Mouse (Mus musculus) hindbrain, postnatal 0 days (tissue): ENCODE results near the gene Magi2. TPM values are rescaled to one million over a fixed set of nuclear protein-coding genes. Genes with fewer than 3 reads are reported as not detected.
A peak's percentile ranks its signal among the peaks of the same experiment; 100 is the strongest.

Experiments used
- ATAC-seq: fragments of 200-750 bp; cut with Nextera tagmentation; 2 replicates; pipeline ENCODE4 v1.8.0; 2017; ENCODE audit warnings: mild to moderate bottlenecking, moderate TSS enrichment, moderate library complexity
- DNase-seq: peaks from one replicate; pipeline ENCODE4 v3.0.0-alpha.2; 2015; ENCODE audit warnings: low spot score
- H3K27ac ChIP-seq: fragments of 300-500 bp; sonication (generic); 2 replicates; pipeline ENCODE4 v1.5.1; 2014; ENCODE audit warnings: mild to moderate bottlenecking
- H3K27me3 ChIP-seq: fragments of 300-500 bp; sonication (generic); 2 replicates; pipeline ENCODE4 v1.6.1; 2014; ENCODE audit warnings: low read length, mixed read lengths; ENCODE audit not compliant: insufficient read depth
- H3K36me3 ChIP-seq: fragments of 300-500 bp; sonication (generic); 2 replicates; pipeline ENCODE4 v1.6.1; 2014; ENCODE audit warnings: low read length, mixed read lengths; ENCODE audit not compliant: insufficient read depth
- H3K4me1 ChIP-seq: fragments of 300-500 bp; sonication (generic); 2 replicates; pipeline ENCODE4 v1.6.1; 2014; ENCODE audit warnings: antibody characterized with exemption, low read length, mixed read lengths; ENCODE audit not compliant: insufficient read depth
- H3K4me2 ChIP-seq: fragments of 300-500 bp; sonication (generic); 2 replicates; pipeline ENCODE4 v1.6.1; 2014; ENCODE audit warnings: low read depth, mild to moderate bottlenecking, low read length, moderate library complexity, mixed read lengths
- H3K4me3 ChIP-seq: fragments of 300-500 bp; sonication (generic); 2 replicates; pipeline ENCODE4 v1.5.1; 2014; ENCODE audit warnings: low read length
- H3K9ac ChIP-seq: fragments of 300-500 bp; sonication (generic); replicated peaks from 2 replicates; pipeline ENCODE4 v1.6.1; 2014; ENCODE audit warnings: mild to moderate bottlenecking, low read length, moderate library complexity, mixed read lengths
- H3K9me3 ChIP-seq: fragments of 300-500 bp; sonication (generic); 2 replicates; pipeline ENCODE4 v1.6.1; 2016; ENCODE audit warnings: low read length, mixed read lengths
- CTCF ChIP-seq: IDR thresholded peaks from 2 replicates; pipeline ENCODE4 v1.5.1; 2016; ENCODE audit warnings: antibody characterized with exemption, control low read depth, low read depth
- WGBS: fragments of 180-500 bp; shearing (Covaris S2); extraction: QIAGEN DNeasy Blood & Tissue Kit; methylation state at CpG from one replicate; pipeline ENCODE4 v1.1.7; 2014; 5-methylcytosine and 5-hydroxymethylcytosine counted together
- polyA plus RNA-seq: library from polyadenylated mRNA; unstranded; fragments of >200 nt; fragmentation: Nextera tagmentation; extraction: Ambion mirVana; gene quantifications from 2 replicates; pipeline ENCODE4 v1.2.1, GENCODE M21; 2015
- total RNA-seq: library from RNA; depleted of rRNA; stranded (reverse); fragments of >200 nt; gene quantifications from 2 replicates; pipeline ENCODE4 v1.2.3, GENCODE M21; 2014

The Magi2 gene
- total and polyA plus RNA-seq, 2 experiments from 2014 or later, result 17.3 to 45.5 TPM

DNA sequence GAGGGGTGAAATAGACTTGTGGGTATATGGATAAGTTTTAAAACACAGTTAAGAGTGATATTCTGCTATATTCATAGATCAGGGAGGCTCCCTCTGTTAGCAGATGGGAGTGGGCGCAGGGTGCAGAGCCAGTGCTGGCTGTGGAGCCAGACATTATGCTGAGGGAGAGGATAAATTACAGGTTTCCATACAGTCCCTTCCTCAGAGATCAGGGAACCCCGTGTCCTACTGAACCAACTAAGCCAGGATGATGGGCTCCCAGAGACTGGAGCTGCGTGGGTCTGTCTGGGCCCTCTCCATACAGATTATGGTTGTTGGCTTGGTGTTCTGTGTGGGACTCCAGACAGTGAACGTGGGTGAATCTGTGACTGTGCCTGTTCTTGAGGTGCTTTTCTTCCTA lies 643.6 kb downstream of the Magi2 start:
- TF ChIP-seq CTCF, result no peak
- Histone ChIP-seq H3K27me3 (no peaks in the 10 kb centered on the region), H3K36me3 (no peaks in the 10 kb centered on the region), H3K9me3 (no peaks in the 10 kb centered on the region), H3K4me1 (no peaks in the 10 kb centered on the region), H3K4me2 (no peak overlapping the region), H3K9ac (no peak overlapping the region), H3K4me3 (no peak overlapping the region), H3K27ac (no peak overlapping the region)
- ATAC-seq (no peak), DNase-seq (no peak)
- 91% methylated on average over 4 of the region's 4 CpGs for WGBS

DNA sequence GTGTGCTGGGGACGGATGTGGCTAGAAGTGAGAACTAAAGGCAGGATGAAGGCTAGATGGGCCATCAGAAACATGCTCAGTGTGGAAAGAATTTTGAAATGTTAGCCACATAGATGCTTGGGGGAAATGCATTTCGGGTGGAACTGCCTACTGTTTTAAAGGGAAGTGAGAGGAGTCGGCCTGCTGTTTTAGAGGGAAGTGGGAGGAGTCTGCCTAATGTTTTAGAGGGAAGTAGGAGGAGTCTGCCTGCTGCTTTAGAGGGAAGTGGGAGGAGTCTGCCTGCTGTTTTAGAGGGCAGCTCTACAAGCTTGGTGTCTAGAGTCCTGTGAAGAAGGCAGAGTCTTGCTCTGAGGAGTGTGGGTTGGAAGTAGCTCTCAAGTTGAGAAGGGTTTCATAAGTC lies 664.9 kb downstream of the Magi2 start:
- Histone ChIP-seq H3K4me3 (no peak overlapping the region), H3K27me3 (no peaks in the 10 kb centered on the region), H3K9me3 (no peaks in the 10 kb centered on the region), H3K4me2 (no peak overlapping the region), H3K36me3 (no peaks in the 10 kb centered on the region), H3K9ac (no peak overlapping the region), H3K27ac (no peak overlapping the region), H3K4me1 (no peaks in the 10 kb centered on the region)
- no peak for TF ChIP-seq CTCF
- DNase-seq (no peak), ATAC-seq (no peak)
- 88% methylated on average over 3 of the region's 3 CpGs for WGBS

DNA sequence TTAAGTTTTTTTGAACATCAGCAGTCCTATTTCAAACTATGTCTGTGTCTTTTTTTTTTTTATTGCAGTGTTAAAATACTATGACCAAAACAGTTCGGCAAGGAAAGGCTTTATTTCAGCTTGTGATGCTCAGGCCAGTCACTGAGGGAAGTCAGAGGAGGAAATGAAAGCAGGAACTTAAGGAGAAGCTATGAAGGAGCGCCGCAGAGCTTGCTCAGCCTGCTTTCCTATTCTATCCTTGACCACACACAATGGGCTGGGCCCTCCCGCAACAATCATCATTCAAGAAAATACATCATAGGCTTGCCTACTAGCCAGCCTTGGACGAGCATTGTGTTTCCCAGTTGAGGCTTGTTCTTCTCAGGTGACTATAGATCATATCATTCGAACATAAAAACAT lies 669.1 kb downstream of the Magi2 start:
- no peak for TF ChIP-seq CTCF
- WGBS, result 90% methylated on average over 6 of the region's 6 CpGs

DNA sequence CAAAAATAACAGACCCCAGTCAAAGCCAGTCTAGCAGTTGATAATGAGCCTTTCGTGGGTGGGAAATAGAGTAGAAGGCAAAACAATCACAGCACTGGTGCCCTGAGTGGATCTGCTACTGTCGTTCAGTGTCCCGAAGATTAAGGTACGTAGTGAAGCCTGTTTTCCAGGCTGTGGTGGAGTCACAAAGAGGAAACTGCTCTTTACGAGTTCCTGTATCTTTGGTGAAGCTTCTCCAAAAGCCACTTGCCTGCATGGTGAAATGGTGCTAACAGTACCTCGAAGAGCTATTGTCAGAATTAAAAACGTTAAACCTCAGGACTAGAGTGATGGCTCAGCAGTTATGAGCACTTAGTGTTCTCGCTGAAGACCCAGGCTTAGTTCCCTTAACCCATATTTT lies 674.8 kb downstream of the Magi2 start:
- 83% methylated on average over 8 of the region's 8 CpGs for WGBS
- no peaks in the 10 kb centered on the region for H3K4me1 ChIP-seq
- H3K4me3 ChIP-seq, result no peak overlapping the region
- H3K36me3 ChIP-seq, result no peaks in the 10 kb centered on the region
- no peak overlapping the region for H3K9ac ChIP-seq
- TF ChIP-seq CTCF, result no peak
- H3K27me3 ChIP-seq, result no peaks in the 10 kb centered on the region
- H3K9me3 ChIP-seq, result no peaks in the 10 kb centered on the region
- H3K27ac ChIP-seq, result no peak overlapping the region
- ATAC-seq (no peak), DNase-seq (no peak)
- no peak overlapping the region for H3K4me2 ChIP-seq

More for the DNA sequence above, 669.1 kb downstream of the Magi2 start:
- Histone ChIP-seq H3K27me3 (no peaks in the 10 kb centered on the region), H3K36me3 (no peaks in the 10 kb centered on the region), H3K4me1 (no peaks in the 10 kb centered on the region), H3K9ac (no peak overlapping the region), H3K27ac (no peak overlapping the region), H3K4me3 (no peak overlapping the region), H3K4me2 (no peak overlapping the region), H3K9me3 (no peaks in the 10 kb centered on the region)
- DNase-seq (no peak), ATAC-seq (no peak)

DNA sequence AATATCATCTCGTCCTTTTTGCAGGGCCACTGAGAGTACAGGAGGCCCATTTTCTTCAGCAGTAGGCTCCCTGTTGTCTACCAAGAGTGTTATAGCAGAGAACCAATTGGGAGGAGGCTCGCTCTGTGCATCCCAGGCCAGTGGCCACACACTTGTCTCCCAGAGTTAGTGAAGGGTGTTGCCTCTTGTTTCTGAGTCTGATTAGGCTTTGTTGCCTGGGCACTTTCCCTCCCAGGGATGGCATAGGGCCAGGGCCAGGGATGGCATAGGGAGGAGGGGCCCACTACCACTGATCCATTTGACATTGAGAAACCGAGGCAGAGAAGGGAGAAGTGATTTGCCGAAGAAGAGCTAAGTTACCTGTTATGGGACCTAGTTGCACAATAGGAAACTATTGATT lies 679.8 kb downstream of the Magi2 start:
- DNase-seq (no peak), ATAC-seq (no peak)
- Histone ChIP-seq H3K4me3 (no peak overlapping the region), H3K27ac (no peak overlapping the region), H3K27me3 (no peaks in the 10 kb centered on the region), H3K4me1 (no peaks in the 10 kb centered on the region), H3K4me2 (no peak overlapping the region), H3K36me3 (no peaks in the 10 kb centered on the region), H3K9ac (no peak overlapping the region), H3K9me3 (no peaks in the 10 kb centered on the region)
- WGBS, result 54% methylated on average over 4 of the region's 4 CpGs
- no peak for TF ChIP-seq CTCF

DNA sequence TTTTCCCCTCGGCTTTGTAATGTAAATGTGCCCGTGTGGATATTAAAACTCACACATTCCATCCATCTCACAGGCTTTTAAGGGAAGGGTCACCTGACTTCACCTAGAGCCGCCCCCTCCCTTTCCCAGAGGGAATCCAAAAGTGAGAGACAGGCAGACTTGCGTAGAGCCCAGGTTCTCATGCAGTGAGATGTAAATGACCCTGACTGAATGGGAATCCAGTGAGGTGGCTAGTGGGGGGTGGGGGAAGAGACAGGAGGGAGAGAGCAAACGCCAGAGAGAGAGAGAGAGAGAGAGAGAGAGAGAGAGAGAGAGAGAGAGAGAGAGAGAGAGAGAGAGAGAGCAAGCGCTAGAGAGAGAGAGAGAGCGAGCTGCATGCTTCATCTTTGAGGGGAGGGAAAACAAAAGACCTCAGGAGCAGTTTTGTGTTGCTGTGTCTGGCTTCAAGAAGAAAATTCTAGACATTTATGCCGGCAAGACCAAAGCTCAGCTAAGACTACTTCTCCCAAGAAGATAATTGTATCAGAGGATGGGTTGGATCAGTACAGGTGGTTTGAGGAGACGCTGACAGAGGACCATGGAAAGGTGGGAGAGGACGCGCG lies 680.6 kb downstream of the Magi2 start:
- 1% methylated on average over 12 of the region's 12 CpGs for WGBS
- no peaks in the 10 kb centered on the region for H3K36me3 ChIP-seq
- H3K9me3 ChIP-seq, result no peaks in the 10 kb centered on the region
- H3K27me3 ChIP-seq, result no peaks in the 10 kb centered on the region
- no peak for TF ChIP-seq CTCF
- H3K9ac ChIP-seq, result peak overlapping the region; percentile 63
- ATAC-seq, result peak; percentile 48; the same call in 1 of the 2 replicates
- DNase-seq, result peak; percentile 55
- peak overlapping the region; percentile 61 for H3K4me3 ChIP-seq
- no peaks in the 10 kb centered on the region for H3K4me1 ChIP-seq
- peak overlapping the region; percentile 61 for H3K4me2 ChIP-seq
- peak overlapping the region; percentile 73 for H3K27ac ChIP-seq

DNA sequence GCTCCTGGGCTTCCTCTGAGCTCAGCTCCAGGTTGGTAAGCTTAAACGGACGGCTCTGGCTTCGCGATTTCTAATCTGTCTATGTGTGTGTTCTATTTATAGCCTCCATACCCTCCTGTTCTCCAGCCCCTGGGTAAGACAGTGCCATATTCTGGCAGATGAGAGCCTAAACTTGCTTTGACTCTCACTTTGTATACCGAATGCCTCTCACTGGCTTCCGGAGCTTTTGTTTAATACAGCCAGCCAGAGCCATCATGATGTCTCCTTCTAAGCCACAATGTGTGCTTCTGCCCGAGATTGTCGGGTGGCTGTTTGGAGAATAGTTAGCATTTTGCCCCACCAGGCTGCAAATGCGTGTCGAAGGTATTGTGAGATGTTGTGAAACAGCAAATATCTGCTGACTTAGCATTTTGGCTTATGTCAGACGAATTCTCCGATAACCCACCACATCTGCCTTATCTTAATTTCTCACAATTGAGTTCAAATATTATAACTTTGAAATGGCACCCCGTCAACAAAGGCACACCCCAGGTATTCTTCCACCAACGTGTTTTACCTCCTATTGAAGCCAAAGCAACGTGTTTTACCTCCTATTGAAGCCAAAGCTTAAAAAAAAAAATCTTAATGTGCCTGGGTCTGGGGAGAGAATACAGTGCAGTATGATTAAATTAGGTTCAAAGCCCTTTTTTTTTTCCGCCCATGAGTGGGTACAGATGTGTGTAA lies 681.3 kb downstream of the Magi2 start:
- DNase-seq (peak; percentile 57), ATAC-seq (peak; percentile 68; the same call in 1 of the 2 replicates)
- Histone ChIP-seq H3K27me3 (no peaks in the 10 kb centered on the region), H3K36me3 (no peaks in the 10 kb centered on the region), H3K9ac (peak overlapping the region; percentile 63), H3K4me3 (peak overlapping the region; percentile 61), H3K9me3 (no peaks in the 10 kb centered on the region), H3K4me2 (peak overlapping the region; percentile 61), H3K4me1 (no peaks in the 10 kb centered on the region), H3K27ac (peak overlapping the region; percentile 73)
- no peak for TF ChIP-seq CTCF
- 1% methylated on average over 16 of the region's 16 CpGs for WGBS
